Mouse (Mus musculus): ENCODE data around the gene Intu. TPM values are rescaled to one million over a fixed set of nuclear protein-coding genes. Genes with fewer than 3 reads are reported as not detected.

Intu gene
- total RNA-seq, 2 experiments from 2014 or later: 2.1 to 2.3 TPM

- no peak for DNase-seq (ENCODE audit: low spot score)
Observed at GRCm38 (mm10) chr3:40527218-40527617, 3.9 kb upstream of the Intu start.

- no peak for DNase-seq (ENCODE audit: low spot score)
Observed at GRCm38 (mm10) chr3:40527976-40528950, 2.8 kb upstream of the Intu start.

GRCm38 (mm10) chr3:40528958-40529357 is 2.1 kb upstream of the Intu start:
- no peak for DNase-seq (ENCODE audit: low spot score)

GRCm38 (mm10) chr3:40530845-40531244 is 241 bp upstream of the Intu start:
- DNase-seq (ENCODE audit: low spot score): no peak

GRCm38 (mm10) chr3:40532256-40532655 is 1.2 kb downstream of the Intu start:
- DNase-seq (ENCODE audit: low spot score): no peak

- DNase-seq (ENCODE audit: low spot score): no peak
Observed at GRCm38 (mm10) chr3:40534141-40534540, 3.1 kb downstream of the Intu start.

GRCm38 (mm10) chr3:40540567-40541554 is 9.8 kb downstream of the Intu start:
- peak; percentile 91 for DNase-seq (ENCODE audit: low spot score)

- DNase-seq (ENCODE audit: low spot score): no peak
Observed at GRCm38 (mm10) chr3:40546621-40547020, 15.5 kb downstream of the Intu start.

- no peak for DNase-seq (ENCODE audit: low spot score)
Observed at GRCm38 (mm10) chr3:40652941-40653352, 121.9 kb downstream of the Intu start.

- no peak for DNase-seq (ENCODE audit: low spot score)
Observed at GRCm38 (mm10) chr3:40653582-40653981, 122.5 kb downstream of the Intu start.

GRCm38 (mm10) chr3:40654028-40654427 is 122.9 kb downstream of the Intu start:
- no peak for DNase-seq (ENCODE audit: low spot score)

- DNase-seq (ENCODE audit: low spot score): no peak
Observed at GRCm38 (mm10) chr3:40655571-40655970, 124.5 kb downstream of the Intu start.

GRCm38 (mm10) chr3:40656339-40656738 is 125.3 kb downstream of the Intu start:
- DNase-seq (ENCODE audit: low spot score): no peak

- DNase-seq (ENCODE audit: low spot score): no peak
Observed at GRCm38 (mm10) chr3:40660231-40660630, 129.1 kb downstream of the Intu start.

GRCm38 (mm10) chr3:40666109-40666508 is 135.0 kb downstream of the Intu start:
- peak; percentile 38 for DNase-seq (ENCODE audit: low spot score)

- DNase-seq (ENCODE audit: low spot score): no peak
Observed at GRCm38 (mm10) chr3:40666861-40667719, 136.0 kb downstream of the Intu start.

GRCm38 (mm10) chr3:40668889-40669288 is 137.8 kb downstream of the Intu start:
- DNase-seq (ENCODE audit: low spot score): no peak

- no peak for DNase-seq (ENCODE audit: low spot score)
Observed at GRCm38 (mm10) chr3:40669395-40669794, 138.3 kb downstream of the Intu start.

- DNase-seq (ENCODE audit: low spot score): no peak
Observed at GRCm38 (mm10) chr3:40673515-40673914, 142.4 kb downstream of the Intu start.

- DNase-seq (ENCODE audit: low spot score): no peak
Observed at GRCm38 (mm10) chr3:40674873-40675405, 143.9 kb downstream of the Intu start.

GRCm38 (mm10) chr3:40678856-40679255 is 147.8 kb downstream of the Intu start:
- no peak for DNase-seq (ENCODE audit: low spot score)
